Mouse (Mus musculus) forebrain, embryonic 12.5 days (tissue): ENCODE measurements around the gene Neurog3. TPM values are rescaled to one million over a fixed set of nuclear protein-coding genes. Genes with fewer than 3 reads are reported as not detected.
A peak's percentile ranks its signal among the peaks of the same experiment; 100 is the strongest.

ENCODE experiments used
- ATAC-seq: fragments of 200-750 bp; cut with Nextera tagmentation; 2 replicates; pipeline ENCODE4 v1.8.0; 2017; ENCODE audit warnings: moderate TSS enrichment; ENCODE audit not compliant: low FRiP score
- H3K27ac ChIP-seq: fragments of 300-500 bp; sonication (generic); 2 replicates; pipeline ENCODE4 v1.5.1; 2016; ENCODE audit warnings: mild to moderate bottlenecking
- H3K27me3 ChIP-seq: fragments of 300-500 bp; sonication (generic); 2 replicates; pipeline ENCODE4 v1.6.1; 2016; ENCODE audit warnings: mild to moderate bottlenecking
- H3K36me3 ChIP-seq: fragments of 300-500 bp; sonication (generic); replicated peaks from 2 replicates; pipeline ENCODE4 v1.6.1; 2016; ENCODE audit warnings: mild to moderate bottlenecking
- H3K4me1 ChIP-seq: fragments of 300-500 bp; sonication (generic); 2 replicates; pipeline ENCODE4 v1.6.1; 2016
- H3K4me2 ChIP-seq: fragments of 300-500 bp; sonication (generic); 2 replicates; pipeline ENCODE4 v1.6.1; 2016; ENCODE audit warnings: mild to moderate bottlenecking, moderate library complexity
- H3K4me3 ChIP-seq: fragments of 300-500 bp; sonication (generic); replicated peaks from 2 replicates; pipeline ENCODE4 v1.5.1; 2016; ENCODE audit warnings: mild to moderate bottlenecking
- H3K9ac ChIP-seq: fragments of 300-500 bp; sonication (generic); 2 replicates; pipeline ENCODE4 v1.6.1; 2016; ENCODE audit warnings: mild to moderate bottlenecking
- H3K9me3 ChIP-seq: fragments of 300-500 bp; sonication (generic); 2 replicates; pipeline ENCODE4 v1.6.1; 2016
- WGBS: fragments of 180-500 bp; shearing (Covaris S2); methylation state at CpG from one replicate; pipeline ENCODE4 v1.1.7; 2016; 5-methylcytosine and 5-hydroxymethylcytosine counted together
- polyA plus RNA-seq: library from polyadenylated mRNA; unstranded; fragments of >200 nt; fragmentation: Nextera tagmentation; extraction: Ambion mirVana; gene quantifications from 2 replicates; pipeline ENCODE4 v1.2.1, GENCODE M21; 2016

Gene Neurog3
- polyA plus RNA-seq, 1 experiment from 2014 or later = 0.65 TPM

GRCm38 (mm10) chr10:62110504-62111206, 22.2 kb upstream of the Neurog3 start:
- Histone ChIP-seq H3K4me1 (peaks cover 26% of the 10 kb centered on the region), H3K9me3 (no peaks in the 10 kb centered on the region), H3K4me2 (peak overlapping the region; percentile 93), H3K4me3 (peak overlapping the region; percentile 64), H3K9ac (peak overlapping the region; percentile 73), H3K27me3 (peaks cover 34% of the 10 kb centered on the region), H3K36me3 (no peaks in the 10 kb centered on the region), H3K27ac (0 out of 2 replicates have a peak overlapping the region, but pooled peaks have one; percentile 2)
- WGBS = under 1% methylated on average over 57 of the region's 57 CpGs
- ATAC-seq = peak; percentile 83

GRCm38 (mm10) chr10:62111207-62111576, 21.7 kb upstream of the Neurog3 start:
- ATAC-seq = no peak; the same call in 1 of the 2 replicates
- Histone ChIP-seq H3K9me3 (no peaks in the 10 kb centered on the region), H3K9ac (peak overlapping the region; percentile 73), H3K27me3 (peaks cover 34% of the 10 kb centered on the region), H3K4me1 (peaks cover 26% of the 10 kb centered on the region), H3K4me2 (peak overlapping the region; percentile 93), H3K4me3 (peak overlapping the region; percentile 64), H3K36me3 (no peaks in the 10 kb centered on the region), H3K27ac (no peak overlapping the region)
- WGBS = 46% methylated on average over 6 of the region's 6 CpGs

GRCm38 (mm10) chr10:62113865-62114647, 18.8 kb upstream of the Neurog3 start:
- H3K9me3 ChIP-seq = no peaks in the 10 kb centered on the region
- no peaks in the 10 kb centered on the region for H3K36me3 ChIP-seq
- peak overlapping the region; percentile 59; the same call in 1 of the 2 replicates for H3K27ac ChIP-seq
- peaks cover 17% of the 10 kb centered on the region for H3K27me3 ChIP-seq
- no peak overlapping the region for H3K4me3 ChIP-seq
- H3K4me2 ChIP-seq = no peak overlapping the region
- 45% methylated on average over 9 of the region's 9 CpGs for WGBS
- no peak overlapping the region for H3K9ac ChIP-seq
- peaks cover 26% of the 10 kb centered on the region for H3K4me1 ChIP-seq
- peak; percentile 62; the same call in 1 of the 2 replicates for ATAC-seq

GRCm38 (mm10) chr10:62127137-62127536, 5.8 kb upstream of the Neurog3 start:
- ATAC-seq = no peak
- WGBS = 48% methylated on average over 6 of the region's 6 CpGs
- no peak overlapping the region for H3K9ac ChIP-seq
- no peak overlapping the region for H3K4me3 ChIP-seq
- H3K9me3 ChIP-seq = no peaks in the 10 kb centered on the region
- peaks cover 62% of the 10 kb centered on the region for H3K27me3 ChIP-seq
- no peak overlapping the region for H3K4me2 ChIP-seq
- H3K36me3 ChIP-seq = no peaks in the 10 kb centered on the region
- no peak overlapping the region for H3K27ac ChIP-seq
- H3K4me1 ChIP-seq = no peaks in the 10 kb centered on the region

GRCm38 (mm10) chr10:62127711-62128231, 5.1 kb upstream of the Neurog3 start:
- H3K4me3 ChIP-seq = no peak overlapping the region
- no peak overlapping the region for H3K9ac ChIP-seq
- H3K4me1 ChIP-seq = peaks cover 3% of the 10 kb centered on the region; the same call in 1 of the 2 replicates
- no peaks in the 10 kb centered on the region for H3K9me3 ChIP-seq
- no peak overlapping the region for H3K27ac ChIP-seq
- no peaks in the 10 kb centered on the region for H3K36me3 ChIP-seq
- H3K4me2 ChIP-seq = no peak overlapping the region
- 35% methylated on average over 21 of the region's 21 CpGs for WGBS
- no peak for ATAC-seq
- H3K27me3 ChIP-seq = peaks cover 69% of the 10 kb centered on the region

- peaks cover 8% of the 10 kb centered on the region; the same call in 1 of the 2 replicates for H3K4me1 ChIP-seq
- H3K9me3 ChIP-seq = no peaks in the 10 kb centered on the region
- ATAC-seq = no peak
- no peak overlapping the region for H3K4me3 ChIP-seq
- H3K9ac ChIP-seq = no peak overlapping the region
- no peak overlapping the region for H3K4me2 ChIP-seq
- H3K27me3 ChIP-seq = peaks cover 75% of the 10 kb centered on the region
- under 1% methylated on average over 32 of the region's 32 CpGs for WGBS
- no peaks in the 10 kb centered on the region for H3K36me3 ChIP-seq
- no peak overlapping the region for H3K27ac ChIP-seq
Observed at GRCm38 (mm10) chr10:62128316-62128951, 4.5 kb upstream of the Neurog3 start.

GRCm38 (mm10) chr10:62135696-62136470, 3.0 kb downstream of the Neurog3 start:
- no peak overlapping the region for H3K4me2 ChIP-seq
- WGBS = 4% methylated on average over 8 of the region's 8 CpGs

GRCm38 (mm10) chr10:62137150-62137549, 4.3 kb downstream of the Neurog3 start:
- 1% methylated on average over 4 of the region's 4 CpGs for WGBS
- no peak for ATAC-seq
- no peak overlapping the region for H3K27ac ChIP-seq
- H3K4me1 ChIP-seq = peaks cover 18% of the 10 kb centered on the region
- H3K9me3 ChIP-seq = no peaks in the 10 kb centered on the region
- H3K4me2 ChIP-seq = no peak overlapping the region
- no peaks in the 10 kb centered on the region for H3K36me3 ChIP-seq
- peaks cover 78% of the 10 kb centered on the region for H3K27me3 ChIP-seq
- H3K9ac ChIP-seq = no peak overlapping the region
- H3K4me3 ChIP-seq = no peak overlapping the region

More at GRCm38 (mm10) chr10:62135696-62136470, 3.0 kb downstream of the Neurog3 start:
- Histone ChIP-seq H3K4me3 (no peak overlapping the region), H3K27ac (no peak overlapping the region), H3K4me1 (peaks cover 18% of the 10 kb centered on the region), H3K27me3 (peaks cover 89% of the 10 kb centered on the region), H3K9me3 (no peaks in the 10 kb centered on the region), H3K9ac (no peak overlapping the region), H3K36me3 (no peaks in the 10 kb centered on the region)
- ATAC-seq = no peak

GRCm38 (mm10) chr10:62138040-62138439, 5.2 kb downstream of the Neurog3 start:
- no peaks in the 10 kb centered on the region for H3K9me3 ChIP-seq
- H3K4me2 ChIP-seq = no peak overlapping the region
- peaks cover 69% of the 10 kb centered on the region for H3K27me3 ChIP-seq
- H3K4me1 ChIP-seq = peaks cover 13% of the 10 kb centered on the region
- H3K36me3 ChIP-seq = no peaks in the 10 kb centered on the region
- H3K9ac ChIP-seq = no peak overlapping the region
- 28% methylated on average over 3 of the region's 3 CpGs for WGBS
- H3K4me3 ChIP-seq = no peak overlapping the region
- H3K27ac ChIP-seq = no peak overlapping the region
- ATAC-seq = no peak

- whole genome bisulfite sequencing = 63% methylated on average over 8 of the region's 8 CpGs
- no peak within 1 kb of the TSS for H3K4me2 ChIP-seq
- no peak for ATAC-seq
- H3K36me3 ChIP-seq = no peaks in the 10 kb centered on the region
- no peak within 1 kb of the TSS for H3K4me3 ChIP-seq
- no peaks in the 10 kb centered on the region for H3K4me1 ChIP-seq
- no peak within 1 kb of the TSS for H3K27ac ChIP-seq
- H3K9me3 ChIP-seq = no peaks in the 10 kb centered on the region
- no peak within 1 kb of the TSS for H3K9ac ChIP-seq
- peaks cover 35% of the 10 kb centered on the region for H3K27me3 ChIP-seq
Observed at GRCm38 (mm10) chr10:62143820-62144219, 10.9 kb downstream of the Neurog3 start, which contains the start of gene Fam241b. TSS of gene Fam241b (minus strand) at chr10:62143920.

GRCm38 (mm10) chr10:62145957-62146356, 13.1 kb downstream of the Neurog3 start:
- H3K4me2 ChIP-seq = no peak overlapping the region
- H3K27ac ChIP-seq = no peak overlapping the region
- no peak overlapping the region for H3K4me3 ChIP-seq
- no peak for ATAC-seq
- H3K9me3 ChIP-seq = no peaks in the 10 kb centered on the region
- H3K9ac ChIP-seq = no peak overlapping the region
- peaks cover 34% of the 10 kb centered on the region for H3K27me3 ChIP-seq
- peaks cover 9% of the 10 kb centered on the region for H3K4me1 ChIP-seq
- 62% methylated on average over 5 of the region's 5 CpGs for WGBS
- H3K36me3 ChIP-seq = no peaks in the 10 kb centered on the region
